Mouse (Mus musculus): ENCODE data around the gene Ubash3a. TPM values are rescaled to one million over a fixed set of nuclear protein-coding genes. Genes with fewer than 3 reads are reported as not detected.
A peak's percentile ranks its signal among the peaks of the same experiment; 100 is the strongest.

Ubash3a gene
- polyA plus RNA-seq, 1 experiment from 2014 or later = 0.17 TPM

DNA sequence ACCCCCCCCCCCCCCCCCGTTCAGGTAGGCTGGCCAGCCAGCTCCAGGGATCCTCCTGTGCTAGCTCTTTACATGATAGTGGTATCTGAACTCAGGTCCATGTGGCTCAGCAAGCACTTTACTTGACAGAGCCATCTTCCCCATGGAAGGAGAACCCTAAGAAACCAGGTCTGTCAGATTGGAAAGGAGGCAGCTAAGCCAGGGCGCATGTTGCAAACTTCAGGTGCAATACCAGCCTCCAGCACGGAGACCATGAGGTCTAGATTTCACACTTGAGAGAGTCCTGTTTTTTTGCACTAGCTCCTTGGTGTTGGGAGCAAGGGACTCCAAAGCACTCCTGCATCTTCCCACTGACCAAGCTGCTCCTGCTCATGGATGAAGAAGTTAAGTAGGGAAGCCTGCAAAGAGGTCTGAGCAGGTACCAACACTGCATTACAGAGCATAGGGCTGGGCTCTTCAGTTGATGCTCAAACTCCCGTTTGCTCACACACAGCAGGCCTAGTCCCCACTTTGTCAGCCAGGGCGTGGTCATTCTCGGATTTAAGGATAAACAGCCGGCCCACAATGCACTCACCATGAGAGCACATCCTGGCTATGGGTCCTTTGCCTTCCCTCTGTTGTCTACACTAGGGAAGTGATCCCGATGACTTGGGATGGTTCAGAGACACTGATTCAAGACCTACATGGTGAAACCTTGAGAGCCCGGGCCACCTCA lies 68.7 kb downstream of the Ubash3a start:
- WGBS = 22% methylated on average over 9 of the region's 9 CpGs
- Histone ChIP-seq H3K4me1 (replicated peaks; ENCODE audit: control insufficient read depth, insufficient read depth, low read length) (0 out of 2 replicates have a peak, but pooled peaks cover 2% of the 10 kb centered on the region), H3K27ac (ENCODE audit: low read depth, low read length) (no peak overlapping the region), H3K9ac (ENCODE audit: low read depth, low read length) (0 out of 2 replicates have a peak overlapping the region, but pooled peaks have one; percentile 45), H3K4me2 (replicated peaks; ENCODE audit: low read depth, low read length) (peak overlapping the region; percentile 69), H3K27me3 (ENCODE audit: control insufficient read depth, insufficient read depth, low read length) (no peaks in the 10 kb centered on the region), H3K36me3 (ENCODE audit: control insufficient read depth, insufficient read depth, low read length) (no peaks in the 10 kb centered on the region), H3K4me3 (ENCODE audit: low read depth, low read length) (peak overlapping the region; percentile 43), H3K9me3 (ENCODE audit: control insufficient read depth, low read length) (no peaks in the 10 kb centered on the region)
- no peak for DNase-seq (ENCODE audit: low spot score)
- no peak for ATAC-seq (ENCODE audit: low FRiP score)

GRCm38 (mm10) chr17:31276922-31277918 lies 69.5 kb downstream of the Ubash3a start, which contains the start of gene Rsph1:
TSS of gene Rsph1 (minus strand) at chr17:31277383.
- peak within 1 kb of the TSS; percentile 69 for H3K4me2 ChIP-seq (replicated peaks; ENCODE audit: low read depth, low read length)
- peak within 1 kb of the TSS; percentile 43 for H3K4me3 ChIP-seq (ENCODE audit: low read depth, low read length)
- DNase-seq (ENCODE audit: low spot score) (peak; percentile 92), ATAC-seq (ENCODE audit: low FRiP score) (peak; percentile 90)
- H3K36me3 ChIP-seq (ENCODE audit: control insufficient read depth, insufficient read depth, low read length) = no peaks in the 10 kb centered on the region
- peaks cover 2% of the 10 kb centered on the region; the same call in 1 of the 2 replicates for H3K4me1 ChIP-seq (replicated peaks; ENCODE audit: control insufficient read depth, insufficient read depth, low read length)
- no peaks in the 10 kb centered on the region for H3K9me3 ChIP-seq (ENCODE audit: control insufficient read depth, low read length)
- H3K27ac ChIP-seq (ENCODE audit: low read depth, low read length) = no peak within 1 kb of the TSS; the same call in 1 of the 2 replicates
- H3K27me3 ChIP-seq (ENCODE audit: control insufficient read depth, insufficient read depth, low read length) = no peaks in the 10 kb centered on the region
- peak within 1 kb of the TSS; percentile 45; the same call in 1 of the 2 replicates for H3K9ac ChIP-seq (ENCODE audit: low read depth, low read length)
- 11% methylated on average over 44 of the region's 44 CpGs for WGBS

DNA sequence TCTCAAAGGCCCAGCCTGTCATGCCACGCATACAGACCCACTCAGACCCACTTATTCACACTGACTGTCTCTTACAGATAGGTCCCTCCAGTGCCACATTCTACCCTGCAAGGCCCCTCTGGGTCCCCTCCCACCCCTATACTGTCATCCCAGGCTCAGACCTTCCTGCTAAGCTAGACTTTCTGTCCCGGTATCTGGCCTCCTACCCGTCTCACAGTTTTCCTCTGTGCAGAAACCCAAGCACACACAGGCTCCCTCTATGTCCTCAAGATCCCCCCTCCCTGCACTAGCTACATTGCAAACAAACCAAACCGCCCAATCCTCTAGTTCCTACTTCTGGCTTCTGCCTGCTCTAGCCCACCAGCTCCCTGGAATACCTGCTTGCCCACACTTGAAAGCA lies 70.3 kb downstream of the Ubash3a start:
- H3K4me1 ChIP-seq (replicated peaks; ENCODE audit: control insufficient read depth, insufficient read depth, low read length) = peaks cover 2% of the 10 kb centered on the region; the same call in 1 of the 2 replicates
- H3K9ac ChIP-seq (ENCODE audit: low read depth, low read length) = no peak overlapping the region
- no peak overlapping the region for H3K4me2 ChIP-seq (replicated peaks; ENCODE audit: low read depth, low read length)
- WGBS = 77% methylated on average over 4 of the region's 4 CpGs
- H3K27me3 ChIP-seq (ENCODE audit: control insufficient read depth, insufficient read depth, low read length) = no peaks in the 10 kb centered on the region
- DNase-seq (ENCODE audit: low spot score) (no peak), ATAC-seq (ENCODE audit: low FRiP score) (no peak)
- H3K4me3 ChIP-seq (ENCODE audit: low read depth, low read length) = no peak overlapping the region
- H3K27ac ChIP-seq (ENCODE audit: low read depth, low read length) = no peak overlapping the region
- no peaks in the 10 kb centered on the region for H3K36me3 ChIP-seq (ENCODE audit: control insufficient read depth, insufficient read depth, low read length)
- no peaks in the 10 kb centered on the region for H3K9me3 ChIP-seq (ENCODE audit: control insufficient read depth, low read length)

- Histone ChIP-seq H3K27ac (ENCODE audit: low read depth, low read length) (no peak overlapping the region), H3K27me3 (ENCODE audit: control insufficient read depth, insufficient read depth, low read length) (no peaks in the 10 kb centered on the region), H3K4me3 (ENCODE audit: low read depth, low read length) (no peak overlapping the region), H3K9me3 (ENCODE audit: control insufficient read depth, low read length) (no peaks in the 10 kb centered on the region), H3K4me2 (replicated peaks; ENCODE audit: low read depth, low read length) (no peak overlapping the region), H3K9ac (ENCODE audit: low read depth, low read length) (no peak overlapping the region), H3K4me1 (replicated peaks; ENCODE audit: control insufficient read depth, insufficient read depth, low read length) (peaks cover 2% of the 10 kb centered on the region; the same call in 1 of the 2 replicates), H3K36me3 (ENCODE audit: control insufficient read depth, insufficient read depth, low read length) (no peaks in the 10 kb centered on the region)
- DNase-seq (ENCODE audit: low spot score) (no peak), ATAC-seq (ENCODE audit: low FRiP score) (no peak)
- WGBS = 81% methylated on average over 9 of the region's 9 CpGs
Measured at GRCm38 (mm10) chr17:31279541-31279940, 71.9 kb downstream of the Ubash3a start.

DNA sequence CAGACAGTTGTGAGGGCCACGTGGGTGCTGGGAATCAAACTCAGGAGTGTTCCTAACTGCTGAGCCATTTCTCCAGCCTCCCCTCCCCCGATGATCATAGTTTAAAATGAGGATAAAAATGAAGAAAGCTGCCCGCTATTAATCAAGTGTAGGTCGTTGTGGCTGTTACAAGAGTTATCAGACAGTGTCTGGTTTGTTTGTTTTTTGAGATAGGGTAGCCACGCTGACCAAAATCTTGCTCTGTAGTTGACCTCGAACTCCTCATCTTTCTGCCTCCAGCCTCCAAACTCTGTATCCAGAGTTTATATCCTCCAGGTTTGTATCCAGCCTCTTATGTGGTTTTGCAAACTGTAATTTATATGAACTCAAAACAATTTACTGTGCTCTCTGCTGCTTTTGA lies 72.6 kb downstream of the Ubash3a start:
- Histone ChIP-seq H3K9me3 (ENCODE audit: control insufficient read depth, low read length) (no peaks in the 10 kb centered on the region), H3K4me2 (replicated peaks; ENCODE audit: low read depth, low read length) (no peak overlapping the region), H3K9ac (ENCODE audit: low read depth, low read length) (no peak overlapping the region), H3K4me3 (ENCODE audit: low read depth, low read length) (no peak overlapping the region), H3K27ac (ENCODE audit: low read depth, low read length) (no peak overlapping the region), H3K4me1 (replicated peaks; ENCODE audit: control insufficient read depth, insufficient read depth, low read length) (peaks cover 2% of the 10 kb centered on the region; the same call in 1 of the 2 replicates), H3K36me3 (ENCODE audit: control insufficient read depth, insufficient read depth, low read length) (no peaks in the 10 kb centered on the region), H3K27me3 (ENCODE audit: control insufficient read depth, insufficient read depth, low read length) (no peaks in the 10 kb centered on the region)
- no peak for DNase-seq (ENCODE audit: low spot score)
- ATAC-seq (ENCODE audit: low FRiP score) = no peak
- WGBS = 79% methylated on average over 6 of the region's 6 CpGs

- no peak overlapping the region for H3K4me2 ChIP-seq (replicated peaks; ENCODE audit: low read depth, low read length)
- DNase-seq (ENCODE audit: low spot score) (no peak), ATAC-seq (ENCODE audit: low FRiP score) (no peak)
- H3K4me3 ChIP-seq (ENCODE audit: low read depth, low read length) = no peak overlapping the region
- H3K4me1 ChIP-seq (replicated peaks; ENCODE audit: control insufficient read depth, insufficient read depth, low read length) = no peaks in the 10 kb centered on the region; the same call in 1 of the 2 replicates
- no peak overlapping the region for H3K9ac ChIP-seq (ENCODE audit: low read depth, low read length)
- H3K9me3 ChIP-seq (ENCODE audit: control insufficient read depth, low read length) = no peaks in the 10 kb centered on the region
- H3K27ac ChIP-seq (ENCODE audit: low read depth, low read length) = no peak overlapping the region
- no peaks in the 10 kb centered on the region for H3K36me3 ChIP-seq (ENCODE audit: control insufficient read depth, insufficient read depth, low read length)
- WGBS = 49% methylated on average over 19 of the region's 19 CpGs
- H3K27me3 ChIP-seq (ENCODE audit: control insufficient read depth, insufficient read depth, low read length) = no peaks in the 10 kb centered on the region
Measured at GRCm38 (mm10) chr17:31281830-31282686, 74.4 kb downstream of the Ubash3a start.

DNA sequence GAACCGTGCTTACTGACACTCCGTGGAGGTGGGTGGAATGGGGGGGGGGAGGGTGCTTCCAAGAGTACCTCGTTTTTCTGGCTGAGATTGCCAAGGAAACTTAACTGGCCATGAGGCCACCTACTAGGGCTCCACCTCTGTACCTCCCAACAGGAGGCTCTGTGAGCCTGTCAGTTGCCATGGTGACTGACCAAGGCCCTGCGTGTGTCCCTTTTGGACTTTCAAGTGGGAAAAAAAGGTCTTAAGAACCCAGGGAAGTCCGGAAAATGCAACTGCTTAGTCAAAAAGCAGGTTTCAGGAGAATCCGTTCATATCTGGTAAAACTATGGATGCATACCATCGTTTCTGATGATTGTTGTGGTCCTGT lies 75.0 kb downstream of the Ubash3a start:
- Histone ChIP-seq H3K9ac (ENCODE audit: low read depth, low read length) (no peak overlapping the region), H3K4me2 (replicated peaks; ENCODE audit: low read depth, low read length) (no peak overlapping the region), H3K9me3 (ENCODE audit: control insufficient read depth, low read length) (no peaks in the 10 kb centered on the region), H3K36me3 (ENCODE audit: control insufficient read depth, insufficient read depth, low read length) (no peaks in the 10 kb centered on the region), H3K27me3 (ENCODE audit: control insufficient read depth, insufficient read depth, low read length) (no peaks in the 10 kb centered on the region), H3K27ac (ENCODE audit: low read depth, low read length) (no peak overlapping the region), H3K4me3 (ENCODE audit: low read depth, low read length) (no peak overlapping the region), H3K4me1 (replicated peaks; ENCODE audit: control insufficient read depth, insufficient read depth, low read length) (no peaks in the 10 kb centered on the region; the same call in 1 of the 2 replicates)
- DNase-seq (ENCODE audit: low spot score) (no peak), ATAC-seq (ENCODE audit: low FRiP score) (no peak)
- WGBS = 15% methylated on average over 7 of the region's 7 CpGs

GRCm38 (mm10) chr17:31285867-31286266 lies 78.2 kb downstream of the Ubash3a start:
- Histone ChIP-seq H3K36me3 (ENCODE audit: control insufficient read depth, insufficient read depth, low read length) (no peaks in the 10 kb centered on the region), H3K27me3 (ENCODE audit: control insufficient read depth, insufficient read depth, low read length) (no peaks in the 10 kb centered on the region), H3K4me3 (ENCODE audit: low read depth, low read length) (no peak overlapping the region), H3K9ac (ENCODE audit: low read depth, low read length) (no peak overlapping the region), H3K4me2 (replicated peaks; ENCODE audit: low read depth, low read length) (no peak overlapping the region), H3K27ac (ENCODE audit: low read depth, low read length) (no peak overlapping the region), H3K4me1 (replicated peaks; ENCODE audit: control insufficient read depth, insufficient read depth, low read length) (no peaks in the 10 kb centered on the region; the same call in 1 of the 2 replicates), H3K9me3 (ENCODE audit: control insufficient read depth, low read length) (no peaks in the 10 kb centered on the region)
- 82% methylated on average over 2 of the region's 2 CpGs for WGBS
- DNase-seq (ENCODE audit: low spot score) (no peak), ATAC-seq (ENCODE audit: low FRiP score) (no peak)
